Mouse (Mus musculus): ENCODE data around the gene Akna.

DNA sequence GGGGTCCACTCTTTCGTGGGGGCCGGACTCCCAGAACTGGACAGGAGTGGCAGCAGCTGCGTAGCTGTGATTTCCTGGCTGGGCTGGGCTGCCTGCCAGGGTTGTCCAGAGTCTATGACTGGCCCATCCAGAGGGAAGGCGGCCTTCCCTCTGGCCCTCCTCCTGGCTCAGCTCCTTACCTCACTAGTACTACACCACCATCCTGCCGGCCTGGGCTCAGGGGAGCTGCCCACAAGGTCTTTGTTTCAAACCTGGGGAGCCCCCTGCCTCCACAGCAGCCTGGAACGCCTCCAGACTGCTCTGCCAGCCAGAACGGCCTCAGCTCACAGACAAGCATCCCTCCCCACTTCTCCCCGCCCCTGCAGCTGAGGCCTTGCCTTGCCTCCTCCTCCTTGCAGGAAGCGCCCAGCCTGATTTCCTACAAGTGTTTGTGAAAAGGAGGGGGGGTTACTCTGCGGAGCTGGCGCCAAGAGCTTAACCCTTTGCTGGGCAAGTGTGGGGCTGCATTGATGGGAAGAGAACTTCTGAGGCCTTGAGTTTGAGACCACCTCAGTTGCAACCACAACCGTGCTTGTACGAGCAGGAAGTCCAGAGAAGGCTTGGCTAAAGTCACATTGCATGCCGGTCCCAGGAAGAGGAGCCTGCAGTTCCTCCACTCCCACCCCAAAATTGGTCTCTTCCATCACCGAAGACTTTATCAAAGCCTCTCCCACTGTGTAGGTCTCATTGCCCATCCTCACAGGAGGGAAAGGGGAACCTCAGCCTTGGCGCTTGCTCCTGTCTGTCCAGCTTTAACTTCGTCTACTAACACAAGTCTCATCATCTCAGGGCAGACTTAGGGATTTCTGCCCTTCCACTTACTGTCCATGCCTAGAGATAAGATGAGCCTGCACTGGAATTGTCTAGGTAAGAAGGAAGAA, at the start of gene Akna:
- TF ChIP-seq CTCF (IDR thresholded peaks at IDR 0.05; ENCODE audit: low read depth) (no peak), EP300 (IDR thresholded peaks at IDR 0.05; ENCODE audit: low read depth) (no peak)

Measured in liver, postnatal 0 days (tissue).